Mouse (Mus musculus) adrenal gland, postnatal 4 days (tissue): ENCODE results near the gene Gtpbp1. TPM values are rescaled to one million over a fixed set of nuclear protein-coding genes. Genes with fewer than 3 reads are reported as not detected.
"Not testable (repeated sequence)": the region's sequence is repeated elsewhere in the genome, so short reads cannot be mapped to it uniquely, and the experiment has no call there.

Experiments
- DNase-seq, 2 experiments: peaks; one replicate each; pipeline ENCODE4 v3.0.0; 2021 to 2022; ENCODE audit warnings: low spot score in 2 of 2, mixed read lengths in 2 of 2
- long read RNA-seq, 2 experiments: library from polyadenylated mRNA; stranded (forward); transcript quantifications; one replicate each; pipeline ENCODE4 v2.0.0; 2021
- total RNA-seq, 2 experiments: library from RNA; stranded (reverse); gene quantifications; 2 replicates each; pipeline ENCODE4 v1.2.3; 2021

The Gtpbp1 gene
- 10 to 100 TPM; 32.4 to 37.0 TPM for total RNA-seq
- long read RNA-seq, experiment 1, partial matches to known transcripts: 5 of 5 reads
- long read RNA-seq, experiment 1, other reads (novel, unspliced or antisense): 0 of 5 reads
- long read RNA-seq, experiment 2, partial matches to known transcripts: 2 of 14 reads
- long read RNA-seq, experiment 2, other reads (novel, unspliced or antisense): 9 of 14 reads

GRCm38 (mm10) chr15:79690426-79691022, at the start of gene Gtpbp1:
Gene Gtpbp1 (plus strand): TSS chr15:79690845.
- DNase-seq: peak; percentile 83 to 93

GRCm38 (mm10) chr15:79641135-79641817, 49.4 kb upstream of the Gtpbp1 start:
- DNase-seq: no peak

- no peak for DNase-seq
Measured at GRCm38 (mm10) chr15:79645483-79645882, 45.2 kb upstream of the Gtpbp1 start.

DNA sequence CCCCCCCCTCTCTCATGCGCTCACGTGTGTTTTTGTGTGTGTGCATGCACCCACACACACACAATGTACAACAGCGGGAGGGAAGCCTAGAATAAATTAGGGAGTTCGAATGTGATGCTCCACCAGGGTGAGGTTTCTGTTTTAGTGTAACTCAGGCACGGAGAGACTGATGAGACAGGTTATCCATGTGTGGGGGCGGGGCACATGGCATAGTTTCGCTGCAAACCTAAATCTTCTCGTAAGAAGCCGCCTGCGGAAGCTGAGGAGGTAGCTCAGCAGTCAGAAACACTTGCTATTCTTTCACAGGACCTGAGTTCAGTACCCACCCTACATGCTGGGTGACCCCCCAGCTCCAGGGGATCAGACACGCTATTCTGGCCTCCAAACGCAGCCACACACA, 42.5 kb upstream of the Gtpbp1 start:
- DNase-seq: no peak

- DNase-seq: no peak
Measured at GRCm38 (mm10) chr15:79650569-79650968, 40.1 kb upstream of the Gtpbp1 start.

DNA sequence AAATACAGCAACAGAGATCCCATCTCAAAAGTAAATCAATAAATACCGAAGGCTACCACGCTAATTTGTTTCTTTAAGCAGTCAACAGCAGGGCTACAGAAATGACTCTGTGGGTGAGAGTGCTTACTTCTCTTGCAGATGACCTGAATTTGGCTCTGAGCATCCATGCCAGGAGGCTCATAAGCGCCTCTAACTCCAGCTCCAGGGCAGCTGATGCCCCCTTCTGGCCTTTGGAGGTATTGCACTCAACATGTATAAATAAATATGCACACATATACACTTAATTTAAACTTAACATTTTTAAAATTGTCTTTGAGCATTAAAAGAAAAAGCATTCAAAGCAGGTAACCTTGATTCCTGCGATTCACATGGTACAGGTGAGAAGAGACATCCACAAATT, 39.2 kb upstream of the Gtpbp1 start:
- no peak for DNase-seq

DNA sequence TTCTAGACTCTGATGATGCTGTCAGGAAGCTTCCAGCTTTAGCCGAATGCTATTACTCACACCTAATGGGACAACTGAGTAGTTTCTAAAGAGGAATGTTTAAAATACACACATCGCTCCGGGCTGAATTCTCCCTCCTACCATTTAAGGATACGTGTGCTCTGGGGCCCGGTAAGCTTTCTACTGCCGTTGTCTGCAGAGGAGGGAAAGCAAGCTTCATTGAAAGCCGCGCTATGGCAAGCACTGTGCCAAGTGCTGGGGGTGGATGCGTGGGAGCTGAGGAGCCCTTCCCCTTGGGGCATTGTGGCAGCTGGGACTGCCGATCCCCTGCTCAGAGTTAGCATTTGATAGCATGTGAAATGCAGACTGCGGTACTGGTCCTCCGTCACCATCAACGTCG, 34.2 kb upstream of the Gtpbp1 start:
- DNase-seq: no peak

- DNase-seq: peak; percentile 50 to 60
Measured at GRCm38 (mm10) chr15:79657837-79658530, 32.7 kb upstream of the Gtpbp1 start.

DNA sequence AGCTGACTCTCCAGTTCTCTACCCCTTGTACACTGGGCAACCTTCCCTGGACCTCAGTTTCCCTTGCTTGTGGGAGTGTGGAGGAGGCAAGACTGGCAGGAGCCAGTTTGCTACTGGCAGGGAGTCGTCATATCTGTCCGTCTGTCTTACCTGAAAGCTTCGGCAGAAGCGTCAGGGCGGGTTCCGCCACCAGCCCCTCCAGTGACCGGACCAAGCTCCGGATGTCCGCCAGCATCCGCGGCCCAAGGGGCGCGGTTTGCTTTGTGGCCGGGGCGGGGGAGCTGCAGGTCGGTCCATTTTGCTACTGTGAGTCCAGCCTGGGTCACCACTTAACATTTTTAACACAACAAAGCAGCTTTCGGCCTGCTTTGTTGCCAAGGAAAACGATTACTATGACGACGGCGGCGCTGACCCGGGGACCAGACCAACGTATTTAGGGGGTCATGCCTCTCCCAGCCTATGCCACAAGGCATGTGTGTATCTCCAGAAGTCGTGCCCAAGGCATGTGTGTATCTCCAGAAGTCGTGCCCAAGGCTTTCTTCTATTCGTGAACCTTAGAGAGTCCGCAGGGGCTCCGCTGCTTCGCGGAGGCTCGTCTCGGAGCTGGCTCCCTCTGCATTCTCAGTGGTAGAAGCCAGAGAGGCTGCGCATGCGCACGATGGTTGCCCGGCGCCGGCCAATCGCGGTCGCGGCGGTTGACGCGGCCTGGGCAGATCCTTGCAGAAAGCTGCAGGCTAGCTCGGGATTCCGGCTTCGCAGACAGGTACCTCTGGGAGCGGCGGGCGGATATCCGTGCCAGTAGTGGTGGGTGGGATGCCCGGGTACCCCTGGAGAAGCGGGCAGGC, 31.9 kb upstream of the Gtpbp1 start, which contains the start of the genes Fam227a and Cby1:
Gene Fam227a (minus strand): TSS at position 426 of the 845 bp plus-strand sequence.
Gene Cby1 (plus strand): TSS at position 669 of the 845 bp plus-strand sequence.
- DNase-seq: peak; percentile 96 to 97

DNA sequence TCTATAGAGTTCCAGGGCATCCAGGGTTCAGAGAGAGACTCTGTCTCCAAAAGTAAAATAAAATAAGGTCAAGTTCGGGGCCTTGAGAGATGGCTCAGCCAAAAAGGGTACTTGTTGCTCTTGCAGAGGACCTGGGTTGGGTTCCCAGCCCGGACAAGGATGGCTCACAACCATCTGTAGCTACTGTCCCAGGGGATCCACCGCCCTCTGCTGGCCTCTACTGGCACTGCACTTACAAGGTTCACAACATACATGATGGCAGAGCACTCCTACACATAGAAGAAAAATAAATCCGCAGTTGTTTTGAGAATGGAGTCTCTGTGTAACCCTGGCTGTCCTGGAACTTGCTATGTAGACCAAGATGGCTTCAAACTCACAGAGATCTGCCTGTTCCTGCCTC, 28.8 kb upstream of the Gtpbp1 start:
- no peak for DNase-seq

DNA sequence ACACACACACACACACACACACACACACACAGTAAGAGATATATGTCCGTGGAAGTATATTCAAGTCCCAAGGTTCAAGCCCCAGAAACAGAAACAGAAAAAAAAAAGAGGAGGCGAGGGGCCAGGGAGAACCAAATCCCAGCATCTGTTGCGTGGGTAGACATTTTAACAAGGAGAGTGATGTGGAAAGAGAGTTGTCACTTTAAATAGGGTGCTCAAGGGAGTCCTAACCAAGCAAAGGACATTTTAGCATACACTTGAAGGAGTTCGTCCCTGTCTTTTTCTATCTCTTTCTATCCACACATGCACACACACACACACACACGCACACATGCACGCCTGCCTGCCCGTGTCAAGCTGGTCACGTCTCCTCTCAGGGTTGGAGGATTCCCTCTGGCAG, 26.0 kb upstream of the Gtpbp1 start:
- DNase-seq: no peak

DNA sequence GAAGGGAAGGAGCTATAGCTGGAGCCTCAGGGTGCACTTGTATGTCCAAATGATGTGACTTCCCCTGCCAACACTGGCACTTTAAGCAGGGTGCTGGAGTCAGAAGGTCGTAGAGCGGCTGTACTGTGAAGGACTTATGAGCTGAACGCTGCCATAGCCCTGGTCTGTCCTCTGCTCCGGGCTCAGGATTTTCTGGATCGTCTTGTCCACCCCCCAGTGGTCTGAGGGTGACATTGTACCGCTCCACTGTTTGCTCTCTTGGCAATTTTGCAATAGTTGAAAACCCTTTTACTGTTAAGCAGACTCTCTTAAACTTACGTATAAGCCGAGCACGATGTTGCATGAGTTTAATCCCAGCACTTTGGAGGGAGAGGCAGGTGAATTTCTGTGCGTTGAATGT, 21.4 kb upstream of the Gtpbp1 start:
- no peak for DNase-seq

DNA sequence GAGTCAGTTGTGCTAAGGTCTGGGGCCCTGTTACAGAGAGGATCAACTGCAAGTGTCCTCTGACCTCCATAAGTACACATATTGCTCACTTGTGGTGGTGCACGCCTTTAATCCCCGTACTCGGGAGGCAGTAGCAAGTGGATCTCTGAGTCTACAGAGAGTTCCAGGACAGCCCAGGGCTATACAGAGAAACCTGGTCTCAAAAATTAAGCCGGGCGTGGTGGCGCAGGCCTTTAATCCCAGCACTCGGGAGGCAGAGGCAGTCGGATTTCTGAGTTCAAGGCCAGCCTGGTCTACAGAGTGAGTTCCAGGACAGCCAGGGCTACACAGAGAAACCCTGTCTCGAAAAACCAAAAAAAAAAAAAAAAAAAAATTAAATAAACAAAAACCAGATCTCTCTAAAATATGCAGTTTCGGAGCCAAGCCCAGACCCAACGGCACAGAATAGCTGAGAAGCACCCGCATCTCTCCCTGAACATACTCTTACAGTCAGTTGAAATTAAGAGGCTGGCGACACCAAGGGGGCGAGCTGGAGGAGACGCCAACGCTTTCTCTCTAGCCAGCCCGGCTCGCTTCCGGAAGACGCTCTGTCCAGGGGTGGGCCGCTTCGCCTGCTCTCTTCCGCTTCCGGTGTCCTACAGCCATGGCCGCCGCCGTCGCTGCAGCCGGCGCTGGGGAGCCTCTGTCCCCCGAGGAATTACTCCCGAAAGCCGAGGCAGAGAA, 20.2 kb upstream of the Gtpbp1 start, which contains the start of gene Tomm22:
Gene Tomm22 (plus strand): TSS at position 613 of the 723 bp plus-strand sequence.
- DNase-seq: peak; percentile 61 to 77

GRCm38 (mm10) chr15:79670972-79671299, 19.7 kb upstream of the Gtpbp1 start:
- DNase-seq: no peak

GRCm38 (mm10) chr15:79671828-79672348, 18.8 kb upstream of the Gtpbp1 start:
- DNase-seq: not testable (repeated sequence)

GRCm38 (mm10) chr15:79677936-79678335, 12.7 kb upstream of the Gtpbp1 start:
- DNase-seq: no peak

GRCm38 (mm10) chr15:79681973-79682372, 8.7 kb upstream of the Gtpbp1 start:
- no peak for DNase-seq

DNA sequence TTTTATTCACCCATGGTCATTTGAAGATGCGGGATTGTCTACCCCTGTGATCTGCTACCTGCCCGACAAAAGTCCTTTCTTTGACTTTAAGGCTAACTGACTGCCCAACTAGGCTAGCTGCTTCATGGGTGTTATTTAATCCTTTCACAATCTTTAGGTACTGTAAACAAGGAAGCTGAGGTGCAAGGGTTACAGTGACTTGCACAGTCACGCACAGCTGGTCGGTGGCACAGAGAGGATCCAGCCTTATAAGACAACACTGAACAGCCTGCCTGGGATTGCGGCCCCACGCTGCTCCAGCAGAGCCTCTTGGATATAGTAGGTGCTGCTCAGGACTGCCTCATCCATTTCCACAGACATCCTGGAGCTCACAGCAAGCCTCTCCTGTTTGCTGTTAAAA, 7.5 kb upstream of the Gtpbp1 start:
- no peak for DNase-seq

DNA sequence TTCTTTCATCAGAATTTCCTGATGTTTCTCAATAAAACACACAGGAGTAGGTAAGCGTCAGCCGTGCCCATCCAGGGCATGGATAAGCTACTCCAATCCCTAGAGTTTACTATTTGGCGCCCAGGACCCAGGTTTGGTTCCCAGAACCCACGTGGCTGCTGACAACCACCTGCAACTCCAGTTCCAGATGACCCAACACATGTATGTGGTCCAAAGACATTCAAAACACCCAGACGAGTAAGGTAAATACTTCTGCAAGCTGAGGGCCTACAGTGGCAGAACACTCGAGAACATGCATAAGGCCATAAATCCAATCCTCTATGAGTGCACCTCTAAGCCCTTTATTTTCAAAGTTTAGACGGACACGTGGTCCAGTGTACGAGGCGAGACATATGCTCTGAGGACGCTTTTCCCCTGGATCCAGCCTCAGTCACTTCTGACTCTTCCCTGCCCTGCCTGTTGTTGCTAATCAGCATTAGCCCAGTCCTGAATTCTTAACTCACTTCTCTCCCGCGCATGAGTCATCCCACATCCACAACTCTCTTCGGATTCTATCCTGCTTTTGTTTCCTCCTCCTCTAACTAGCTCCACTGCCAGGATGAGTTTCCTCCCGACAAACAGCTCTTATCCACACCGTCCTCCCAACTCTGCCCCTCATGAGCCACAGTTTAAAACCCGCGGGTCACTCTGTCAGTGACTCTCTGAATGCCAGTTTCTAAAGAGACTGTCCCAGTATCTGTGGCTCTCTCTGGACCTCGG, 6.8 kb upstream of the Gtpbp1 start:
- DNase-seq: no peak
